Mouse (Mus musculus): Measurements from ENCODE around the gene Nxpe3.

DNA sequence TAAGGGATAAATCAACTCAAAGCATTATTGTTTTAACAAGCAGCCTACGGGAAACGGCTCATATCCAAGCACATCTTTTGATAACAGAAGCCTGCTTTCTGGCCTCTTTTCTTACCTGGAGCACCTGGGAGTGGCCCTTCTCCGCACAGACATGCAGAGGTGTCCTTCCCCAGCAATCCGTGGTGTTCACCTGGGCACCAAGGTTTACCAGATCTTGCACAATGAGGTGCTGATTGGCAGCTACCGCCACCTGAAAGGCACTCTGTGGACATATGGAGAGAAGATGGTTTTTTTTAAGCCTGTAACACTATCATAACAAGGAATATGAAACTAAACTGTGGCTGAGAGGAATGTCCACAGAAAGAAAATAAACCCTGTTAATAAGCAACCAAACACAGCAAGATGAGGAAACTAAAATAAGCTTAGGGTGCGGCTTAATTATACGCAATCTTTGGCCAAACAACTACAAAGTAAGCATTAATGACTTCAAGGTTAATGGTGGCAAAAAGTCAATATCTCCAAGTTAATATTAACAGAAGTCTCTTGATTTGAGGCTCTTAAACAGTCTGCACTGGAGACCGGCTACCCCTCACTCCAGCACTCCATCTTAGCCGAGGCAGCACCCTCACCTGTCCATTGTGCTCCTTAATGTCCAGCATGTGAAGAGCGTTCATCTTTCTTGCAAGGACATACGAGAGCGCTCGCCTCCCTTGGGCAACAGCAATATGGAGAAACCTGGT, 78.7 kb downstream of the Nxpe3 start:
- TF ChIP-seq POLR2A (IDR thresholded peaks at IDR 0.05; ENCODE audit: low read depth, low read length) (no peak), CTCF (conservative IDR thresholded peaks at IDR 0.05; ENCODE audit: insufficient read depth, insufficient read length, low read depth, low read length) (0 out of 2 replicates have a peak, but pooled peaks have one; percentile 5)
